Mouse (Mus musculus): ENCODE measurements at regions not wholly inside any gene's neighbourhood (a gene's known extent, or its start where the extent isn't known, plus 50 kb on each side); places are given as distances from the start of the nearest gene placed in this dataset.
"Not testable (repeated sequence)": the region's sequence is repeated elsewhere in the genome, so short reads cannot be mapped to it uniquely, and the experiment has no call there.

GRCm38 (mm10) chr10:56974812-56975211 lies 511.4 kb upstream of the Hsf2 start:
- intact Hi-C loops (cut with DNase I), result no loop called here
- DNase-seq, result no peak

DNA sequence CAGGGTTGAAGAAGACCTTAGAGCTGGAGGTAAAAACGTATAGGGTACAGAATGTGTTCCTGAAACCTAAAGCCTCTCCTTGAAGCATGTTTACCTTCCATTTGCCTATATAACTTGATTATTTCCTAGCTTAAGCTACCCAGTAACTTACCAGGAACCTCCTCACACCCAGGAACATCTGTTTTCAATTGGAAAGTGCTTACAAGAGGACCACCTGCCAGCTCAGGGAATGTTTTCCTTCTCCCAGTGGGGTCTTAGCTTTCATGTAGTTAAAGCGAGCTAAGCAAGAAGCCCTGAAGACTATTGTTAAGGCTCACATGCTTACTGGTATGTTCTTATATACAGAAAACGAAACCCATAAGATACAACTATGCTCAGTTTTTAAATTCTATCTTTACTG lies 506.6 kb upstream of the Hsf2 start:
- no peak for DNase-seq
- intact Hi-C loops (cut with DNase I), result no loop called here

GRCm38 (mm10) chr10:56980821-56981220 lies 505.4 kb upstream of the Hsf2 start:
- intact Hi-C loops (cut with DNase I), result loop anchor here (2.0 to 5.0 kb wide), 2 partner anchors 134 to 144 kb away; no protein-coding TSS in a partner anchor
- peak; percentile 80 to 87 for DNase-seq

DNA sequence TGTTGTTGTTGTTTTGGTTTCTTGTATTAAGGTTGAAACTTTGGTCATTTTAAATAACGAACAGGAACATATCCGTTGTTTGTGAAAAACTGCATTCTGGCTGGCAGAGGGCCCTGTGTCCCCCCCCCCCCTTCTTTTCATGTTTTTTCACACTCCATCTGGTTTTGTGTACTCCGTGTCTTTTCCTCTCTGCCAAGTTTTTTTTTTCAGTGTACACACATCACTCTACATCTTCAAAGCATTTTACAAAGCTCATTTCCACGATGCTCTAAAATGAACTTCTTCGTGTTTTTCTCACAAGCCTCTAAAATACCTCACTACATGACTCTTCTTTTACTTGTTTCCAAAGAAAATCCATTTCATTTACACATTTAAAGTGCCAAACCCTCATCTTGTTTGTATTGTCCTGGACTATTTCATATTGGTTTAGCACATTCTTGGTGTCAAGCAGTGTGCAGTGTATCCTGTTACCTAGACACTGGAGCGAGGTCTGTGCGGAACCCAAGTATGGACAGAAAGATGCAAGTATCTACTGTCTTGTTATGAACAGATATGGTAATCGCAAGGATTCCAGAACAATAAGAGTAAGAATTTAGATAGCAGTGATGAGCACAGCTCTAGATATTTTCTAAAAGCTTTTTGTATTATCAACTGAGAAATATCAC lies 503.5 kb upstream of the Hsf2 start:
- DNase-seq, result no peak
- intact Hi-C loops (cut with DNase I), result loop anchor here (5.0 kb wide), 1 partner anchor 145 kb away; no protein-coding TSS in a partner anchor

- DNase-seq, result no peak
- intact Hi-C loops (cut with DNase I), result no loop called here
Measured at GRCm38 (mm10) chr10:56994969-56995368, 491.2 kb upstream of the Hsf2 start.

DNA sequence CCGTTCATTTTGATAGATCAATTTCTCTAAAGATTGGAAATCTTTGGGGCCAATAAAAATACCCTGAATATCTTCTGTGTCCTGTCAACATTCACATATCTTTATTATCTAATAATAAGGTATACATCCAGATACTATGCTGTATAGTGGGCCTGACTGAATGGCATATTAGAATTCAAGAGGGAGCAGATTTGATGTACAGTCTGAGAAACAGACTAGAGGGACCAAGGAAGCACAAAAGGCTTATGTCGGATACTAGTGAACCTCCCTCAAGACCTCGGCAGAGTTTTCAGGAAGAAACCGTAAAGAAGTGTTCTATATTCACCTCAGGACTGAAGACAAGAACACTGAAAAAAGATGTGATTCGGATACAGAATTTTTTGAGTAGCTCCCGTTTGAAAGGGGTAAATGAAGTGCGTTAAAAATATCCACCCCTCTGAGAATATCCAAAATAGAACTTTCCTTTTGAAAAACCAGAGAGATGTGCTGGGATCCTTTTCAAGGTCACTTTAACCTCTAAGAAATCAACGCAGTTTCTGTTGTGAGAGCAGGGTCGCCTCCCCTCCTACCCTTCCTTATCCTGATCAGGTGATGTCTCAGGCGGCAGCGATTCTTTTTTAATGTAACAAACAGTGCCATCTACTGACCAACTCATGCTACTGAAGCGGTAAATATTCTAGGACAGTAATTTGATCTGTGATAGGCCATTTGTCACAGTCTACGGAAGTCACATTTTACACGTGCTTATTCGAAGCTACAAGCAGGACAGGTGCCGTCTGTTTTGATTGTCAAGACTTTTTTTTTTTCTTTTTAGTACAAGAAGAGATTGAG lies 485.1 kb upstream of the Hsf2 start:
- peak; percentile 70 to 74 for DNase-seq
- intact Hi-C loops (cut with DNase I), result loop anchor here (1.0 to 5.0 kb wide), 3 partner anchors 159 to 632 kb away; no protein-coding TSS in a partner anchor

DNA sequence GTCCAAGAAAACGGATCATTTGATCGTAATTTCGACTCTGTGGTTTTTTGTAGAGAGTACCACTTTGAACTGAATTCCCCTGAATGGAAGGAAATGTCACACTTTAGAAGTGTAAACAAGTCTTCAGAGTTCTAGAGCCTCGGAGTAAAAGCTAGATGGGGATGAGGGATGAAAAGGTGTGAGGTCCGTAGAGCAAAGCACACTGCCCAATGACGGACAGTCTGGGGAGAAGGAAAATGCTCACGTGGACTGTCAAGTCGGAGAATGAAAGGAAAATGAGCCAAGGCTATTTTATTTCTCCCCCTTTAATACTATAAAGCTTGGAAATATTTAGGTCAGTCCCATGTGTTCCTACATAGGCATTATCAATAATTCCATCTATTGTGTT lies 484.5 kb upstream of the Hsf2 start:
- intact Hi-C loops (cut with DNase I), result loop anchor here (1.0 to 5.0 kb wide), 3 partner anchors 159 to 632 kb away; no protein-coding TSS in a partner anchor

DNA sequence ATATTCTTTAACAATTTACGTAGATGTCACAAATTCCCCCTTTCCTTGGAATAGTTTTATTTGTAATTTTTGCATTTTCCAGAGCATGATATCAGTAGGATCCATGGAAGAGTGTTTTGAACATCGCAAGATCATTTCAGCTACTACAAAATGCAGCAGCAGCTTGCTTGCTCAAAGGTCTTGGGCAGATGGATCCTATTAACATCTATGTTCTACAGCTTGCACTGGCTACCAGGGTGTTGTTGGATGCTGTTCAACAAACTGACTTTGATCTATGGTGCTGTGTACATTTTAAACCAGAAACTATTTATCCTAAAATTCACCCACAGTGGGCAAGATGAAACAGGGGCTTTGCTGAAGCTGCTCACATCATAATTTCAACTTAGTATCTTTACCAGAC lies 448.5 kb upstream of the Hsf2 start:
- DNase-seq, result no peak
- intact Hi-C loops (cut with DNase I), result no loop called here

More for the DNA sequence above, 484.5 kb upstream of the Hsf2 start:
- DNase-seq, result no peak

GRCm38 (mm10) chr10:57040201-57040600 lies 446.0 kb upstream of the Hsf2 start:
- no peak for DNase-seq
- intact Hi-C loops (cut with DNase I), result loop anchor here (10.0 kb wide), 1 partner anchor 145 kb away; no protein-coding TSS in a partner anchor

DNA sequence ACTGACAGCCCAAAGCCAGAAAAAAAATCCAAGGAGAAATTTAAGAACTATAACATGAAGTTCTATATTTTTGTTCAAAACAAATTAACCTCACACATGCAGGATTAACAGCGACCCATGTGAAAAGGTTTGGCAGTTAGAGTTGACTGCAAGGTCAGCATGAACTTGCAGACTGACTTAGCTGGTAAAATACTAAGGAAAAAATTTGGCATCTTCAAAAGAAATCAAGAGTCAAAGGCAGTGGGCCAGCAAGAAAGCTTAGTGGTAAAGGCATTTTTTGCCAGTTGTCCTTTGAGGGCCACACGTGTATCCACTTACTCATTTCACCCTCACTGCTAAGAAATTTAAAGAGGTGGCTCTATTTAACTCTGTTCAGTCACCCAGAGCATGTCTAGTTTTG lies 440.2 kb upstream of the Hsf2 start:
- intact Hi-C loops (cut with DNase I), result loop anchor here (10.0 kb wide), 1 partner anchor 139 kb away; no protein-coding TSS in a partner anchor

DNA sequence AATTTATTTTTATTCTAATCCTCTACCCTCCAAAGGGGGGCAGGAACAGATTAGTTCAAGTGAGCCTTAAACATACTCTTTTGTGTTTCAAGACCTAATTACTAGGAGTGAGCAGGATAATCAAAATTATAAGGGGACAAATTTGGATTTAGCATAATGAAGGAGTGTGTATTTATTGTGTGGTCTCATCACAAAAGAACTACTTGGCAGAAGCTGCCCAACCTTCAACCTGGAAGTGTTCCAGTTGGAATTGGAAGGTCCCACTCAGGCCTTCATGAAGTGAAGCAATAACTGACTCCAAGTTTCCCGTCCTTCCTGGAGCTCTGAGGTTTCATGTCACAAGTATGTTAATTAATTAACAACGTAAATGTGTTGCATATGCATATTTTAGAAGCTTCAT lies 439.3 kb upstream of the Hsf2 start:
- intact Hi-C loops (cut with DNase I), result loop anchor here (10.0 kb wide), 1 partner anchor 138 kb away; no protein-coding TSS in a partner anchor
- peak; percentile 34 to 40 for DNase-seq

More for the DNA sequence above, 440.2 kb upstream of the Hsf2 start:
- peak in 1 of 2 experiments; percentile 4 for DNase-seq

DNA sequence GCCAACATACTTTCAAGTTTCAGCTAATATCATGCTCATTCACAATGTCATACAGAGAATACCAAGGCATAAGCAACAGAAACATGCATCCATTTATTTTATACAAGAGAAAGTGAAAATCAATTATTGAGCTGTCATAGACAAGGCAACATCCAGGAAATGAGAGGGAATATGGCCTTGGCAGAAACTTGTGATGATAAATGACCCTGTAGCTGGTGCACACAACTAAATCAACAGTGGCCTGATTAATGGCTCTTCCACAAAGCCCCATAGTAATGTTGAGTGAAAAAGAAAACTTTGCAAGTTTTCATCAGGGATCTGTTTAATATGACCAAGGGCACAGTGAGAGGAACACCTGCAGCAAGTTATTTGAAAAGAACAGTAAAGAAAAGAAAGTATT lies 438.5 kb upstream of the Hsf2 start:
- intact Hi-C loops (cut with DNase I), result loop anchor here (10.0 kb wide), 1 partner anchor 137 kb away; no protein-coding TSS in a partner anchor
- no peak for DNase-seq

DNA sequence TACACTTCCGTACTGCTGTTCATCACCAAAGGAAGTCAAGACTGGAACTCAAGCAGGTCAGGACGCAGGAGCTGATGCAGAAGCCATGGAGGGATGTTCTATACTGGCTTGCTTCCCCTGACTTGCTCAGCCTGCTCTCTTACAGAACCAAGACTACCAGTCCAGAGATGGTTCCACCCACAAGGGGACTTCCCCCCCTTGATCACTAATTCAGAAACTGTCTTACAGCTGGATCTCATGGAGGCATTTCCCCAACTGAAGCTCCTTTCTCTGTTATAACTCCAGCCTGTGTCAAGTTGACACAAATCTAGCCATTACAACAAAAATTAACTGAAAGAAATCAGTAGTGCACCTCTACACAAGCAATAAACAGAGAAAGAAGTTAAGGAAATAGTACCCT lies 432.8 kb upstream of the Hsf2 start:
- intact Hi-C loops (cut with DNase I), result not testable (repeated sequence)

GRCm38 (mm10) chr10:57090131-57090530 lies 396.1 kb upstream of the Hsf2 start:
- DNase-seq, result no peak
- intact Hi-C loops (cut with DNase I), result no loop called here

More for the DNA sequence above, 432.8 kb upstream of the Hsf2 start:
- not testable (repeated sequence) for DNase-seq

DNA sequence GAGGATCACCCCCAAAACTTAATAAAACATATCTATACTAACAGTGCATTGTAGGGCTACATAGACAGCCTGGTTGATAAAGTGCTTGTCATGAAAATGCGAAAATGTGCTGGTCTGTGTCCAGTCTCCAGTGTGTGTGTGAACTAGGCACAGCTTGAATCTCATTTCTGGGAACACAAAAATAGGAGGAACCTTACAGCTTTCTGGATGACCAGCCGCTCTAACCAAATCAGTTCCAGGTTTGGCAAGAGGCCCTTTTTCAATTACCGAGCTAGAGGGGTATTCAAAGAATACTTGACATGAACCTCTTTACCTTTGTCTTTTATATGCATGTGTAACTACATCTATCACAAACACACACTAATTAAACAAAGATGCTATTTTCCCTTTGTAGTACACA lies 390.3 kb upstream of the Hsf2 start:
- intact Hi-C loops (cut with DNase I), result no loop called here
- DNase-seq, result no peak

DNA sequence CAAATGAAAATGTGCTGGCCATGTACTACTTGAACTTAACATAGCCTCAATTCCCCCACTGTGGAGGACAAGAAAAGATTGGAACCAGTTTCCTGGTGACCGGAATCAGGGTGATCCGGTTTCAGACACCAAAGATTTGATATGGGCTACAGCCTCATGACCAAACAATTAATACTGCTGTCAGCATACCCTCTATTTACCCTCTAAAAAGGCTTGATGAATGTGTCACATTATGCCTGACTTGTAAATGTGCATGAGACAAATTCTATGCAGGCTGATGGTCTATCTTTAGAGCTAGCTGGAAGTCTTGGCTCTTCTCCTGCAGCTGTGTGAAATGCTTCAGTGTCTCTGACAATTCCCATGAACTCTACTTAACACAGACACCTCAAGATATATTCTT lies 372.8 kb upstream of the Hsf2 start:
- intact Hi-C loops (cut with DNase I), result loop anchor here (5.0 kb wide), 2 partner anchors 276 to 726 kb away; no protein-coding TSS in a partner anchor
- peak; percentile 49 to 64 for DNase-seq

- intact Hi-C loops (cut with DNase I), result loop anchor here (2.0 to 5.0 kb wide), 3 partner anchors 134 to 727 kb away; no protein-coding TSS in a partner anchor
- DNase-seq, result peak; percentile 61 to 71
Measured at GRCm38 (mm10) chr10:57114696-57115271, 371.4 kb upstream of the Hsf2 start.

- no peak for DNase-seq
- intact Hi-C loops (cut with DNase I), result no loop called here
Measured at GRCm38 (mm10) chr10:57121514-57121913, 364.7 kb upstream of the Hsf2 start.

DNA sequence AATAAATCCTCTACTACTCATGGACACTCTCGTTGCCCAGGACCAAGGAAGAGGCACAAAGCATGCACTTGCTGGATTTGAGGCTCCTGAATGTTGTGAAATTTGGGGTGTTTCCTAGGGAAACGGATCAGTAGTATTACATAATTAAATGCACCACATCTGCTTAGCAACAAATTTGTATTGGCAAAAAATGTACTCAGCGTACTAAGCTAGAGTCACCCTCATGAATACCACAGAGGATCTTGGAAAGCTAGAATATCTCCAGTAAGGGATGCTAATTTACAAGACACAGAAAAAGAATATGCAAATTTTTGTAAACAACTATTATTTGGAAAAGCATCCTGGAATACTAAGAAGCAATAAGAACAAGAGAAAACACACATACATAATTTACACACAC lies 359.0 kb upstream of the Hsf2 start:
- DNase-seq, result no peak
- intact Hi-C loops (cut with DNase I), result no loop called here

DNA sequence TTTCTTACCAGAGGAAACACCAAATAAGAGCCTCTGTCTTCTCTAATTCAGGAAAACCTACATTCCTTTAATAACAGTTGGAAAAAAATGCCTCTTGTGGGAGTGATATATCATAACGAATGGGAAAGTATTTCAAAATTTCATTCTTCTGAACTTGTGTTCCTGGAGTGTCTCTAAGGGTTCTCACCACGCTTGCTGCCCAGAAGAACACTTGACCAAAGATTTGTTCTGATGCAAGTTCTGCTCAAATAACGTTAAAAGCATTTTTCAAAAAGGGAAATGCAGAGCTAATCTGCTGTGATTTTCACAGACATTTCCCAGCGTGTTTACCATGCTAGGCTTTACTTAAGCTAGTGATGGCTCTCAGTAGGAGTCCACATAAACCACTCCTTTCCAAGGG lies 329.8 kb upstream of the Hsf2 start:
- intact Hi-C loops (cut with DNase I), result no loop called here
- DNase-seq, result no peak

- intact Hi-C loops (cut with DNase I), result no loop called here
- peak; percentile 38 to 41 for DNase-seq
Measured at GRCm38 (mm10) chr10:57156912-57157311, 329.3 kb upstream of the Hsf2 start.

Measured in heart, postnatal 10 days (tissue).